Mouse (Mus musculus) olfactory bulb, adult 2 months (tissue): ENCODE data around the gene Slc35e2.

Experiments used
- CTCF ChIP-seq: fragments of 200-500 bp; IDR thresholded peaks from 2 replicates; pipeline ENCODE4 v1.5.1; 2012; ENCODE audit warnings: low read depth, mild to moderate bottlenecking, low read length, moderate library complexity; ENCODE audit not compliant: insufficient read depth
- POLR2A ChIP-seq: fragments of 200-500 bp; IDR thresholded peaks from 2 replicates; pipeline ENCODE4 v1.6.1; 2012; ENCODE audit warnings: mild to moderate bottlenecking, low read depth, low read length, moderate library complexity; ENCODE audit not compliant: insufficient read depth

DNA sequence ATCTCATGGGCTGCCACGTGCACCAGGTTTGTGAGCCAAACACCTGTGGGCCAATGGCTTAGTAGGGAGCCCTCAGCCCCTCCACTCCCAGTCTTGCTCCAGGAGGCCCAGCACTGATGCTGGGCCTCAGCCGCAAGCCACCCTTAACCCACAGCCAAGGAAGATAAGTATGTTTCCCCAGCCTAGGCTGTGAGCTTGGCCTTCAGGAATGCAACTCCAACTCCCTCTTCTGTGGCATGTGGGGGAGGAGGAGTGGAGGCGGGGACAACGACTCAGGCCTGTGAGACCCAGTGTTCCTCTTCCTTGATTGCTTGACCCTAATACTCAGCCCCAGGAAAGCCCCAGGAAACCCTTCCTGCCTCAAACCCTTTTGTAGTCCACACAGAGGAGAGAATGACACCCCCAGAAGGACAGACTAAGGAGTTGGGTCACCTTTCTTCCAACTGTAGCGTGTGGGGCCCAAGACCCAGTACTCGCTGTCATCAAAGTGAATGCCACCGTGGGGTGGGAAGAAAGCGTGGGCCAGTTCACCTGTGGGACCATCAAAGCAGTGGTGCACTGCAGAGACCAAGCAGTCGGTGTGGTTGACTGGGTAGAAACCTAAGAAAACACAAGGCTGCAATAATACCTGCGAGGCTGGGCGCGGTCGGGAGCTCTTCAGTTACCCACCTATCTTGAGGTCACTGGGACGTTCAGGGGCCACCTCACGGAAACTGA, 50.5 kb downstream of the Slc35e2 start:
- TF ChIP-seq CTCF: no peak
- TF ChIP-seq POLR2A: no peak
